Mouse (Mus musculus): ENCODE results near the gene Snai1. TPM values are rescaled to one million over a fixed set of nuclear protein-coding genes. Genes with fewer than 3 reads are reported as not detected.

Gene Snai1
- polyA plus RNA-seq, 1 experiment from 2014 or later: 14.6 TPM

DNA sequence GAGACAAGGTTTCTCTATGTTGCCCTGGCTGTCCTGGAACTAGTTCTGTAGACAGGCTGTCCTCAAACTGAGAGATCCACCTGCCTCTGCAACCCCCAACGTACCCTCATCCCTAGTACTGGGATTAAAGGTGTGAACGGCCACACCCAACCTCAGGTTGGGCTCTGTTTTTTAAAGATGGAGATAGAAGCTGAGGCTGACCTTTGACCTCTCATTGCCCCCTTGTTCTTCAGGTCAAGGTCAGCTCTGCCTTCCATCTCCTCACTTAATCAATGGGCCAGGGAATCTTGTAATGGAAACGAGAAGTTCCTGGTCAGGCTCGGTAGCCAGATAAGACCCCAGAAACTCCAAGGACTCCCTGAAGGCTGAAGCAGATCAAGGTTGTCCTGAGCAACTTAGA lies 7.5 kb upstream of the Snai1 start:
- Histone ChIP-seq H3K9ac (no peak overlapping the region), H3K4me1 (peaks cover 10% of the 10 kb centered on the region; the same call in 1 of the 2 replicates), H3K4me2 (no peak overlapping the region), H3K4me3 (replicated peaks) (no peak overlapping the region), H3K27ac (no peak overlapping the region), H3K36me3 (replicated peaks) (no peaks in the 10 kb centered on the region), H3K27me3 (peaks cover 21% of the 10 kb centered on the region; the same call in 1 of the 2 replicates), H3K9me3 (no peaks in the 10 kb centered on the region)
- no peak for ATAC-seq (ENCODE audit: low FRiP score)
- WGBS: 82% methylated on average over 4 of the region's 4 CpGs

- H3K27ac ChIP-seq: no peak overlapping the region
- H3K4me1 ChIP-seq: peaks cover 14% of the 10 kb centered on the region
- ATAC-seq (ENCODE audit: low FRiP score): no peak
- no peak overlapping the region for H3K9ac ChIP-seq
- H3K9me3 ChIP-seq: no peaks in the 10 kb centered on the region
- H3K4me2 ChIP-seq: no peak overlapping the region
- peaks cover 36% of the 10 kb centered on the region for H3K27me3 ChIP-seq
- 23% methylated on average over 13 of the region's 13 CpGs for WGBS
- no peak overlapping the region for H3K4me3 ChIP-seq (replicated peaks)
- no peaks in the 10 kb centered on the region for H3K36me3 ChIP-seq (replicated peaks)
These were observed 5.9 kb upstream of the Snai1 start for GRCm38 (mm10) chr2:167532131-167532530.

GRCm38 (mm10) chr2:167533880-167534279 lies 4.1 kb upstream of the Snai1 start:
- no peak for ATAC-seq (ENCODE audit: low FRiP score)
- H3K9ac ChIP-seq: no peak overlapping the region
- H3K4me1 ChIP-seq: peaks cover 26% of the 10 kb centered on the region
- H3K27me3 ChIP-seq: peaks cover 50% of the 10 kb centered on the region
- no peak overlapping the region for H3K4me2 ChIP-seq
- no peaks in the 10 kb centered on the region for H3K36me3 ChIP-seq (replicated peaks)
- H3K4me3 ChIP-seq (replicated peaks): no peak overlapping the region
- H3K9me3 ChIP-seq: no peaks in the 10 kb centered on the region
- no peak overlapping the region for H3K27ac ChIP-seq

DNA sequence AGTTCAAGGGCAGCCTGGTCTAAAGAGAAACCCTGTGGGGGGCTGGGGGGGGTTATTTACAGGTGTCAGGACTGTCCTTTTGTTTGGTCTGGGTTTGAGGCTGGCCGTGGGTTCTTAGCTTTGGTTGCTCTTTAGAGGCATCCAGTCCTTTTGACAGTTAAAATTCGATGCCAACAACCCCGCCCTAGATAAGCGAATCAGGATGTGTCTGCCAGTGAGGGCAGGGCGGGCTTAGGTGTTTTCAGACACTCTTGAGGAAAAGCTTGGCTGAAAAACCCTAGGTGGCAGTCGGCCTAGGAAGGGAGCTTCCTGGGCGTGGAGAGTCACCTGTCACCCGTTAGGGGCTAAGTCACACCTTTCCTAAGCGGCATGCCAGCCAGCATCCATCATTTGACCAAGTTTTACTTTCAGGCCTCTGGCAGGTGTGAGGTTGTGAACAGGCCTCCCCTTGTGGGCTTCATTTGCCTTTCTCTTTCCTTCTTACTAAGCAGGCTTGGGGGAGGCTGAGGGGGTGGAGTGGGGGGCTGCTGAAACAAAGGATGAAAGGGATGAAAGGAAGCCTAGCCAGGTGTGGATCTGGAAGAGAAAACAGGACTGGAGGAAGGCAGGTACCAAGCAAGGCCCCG lies 1.6 kb upstream of the Snai1 start:
- Histone ChIP-seq H3K27me3 (peaks cover 75% of the 10 kb centered on the region), H3K27ac (no peak overlapping the region), H3K4me2 (no peak overlapping the region), H3K9ac (no peak overlapping the region), H3K4me3 (replicated peaks) (no peak overlapping the region), H3K4me1 (peaks cover 39% of the 10 kb centered on the region), H3K9me3 (no peaks in the 10 kb centered on the region), H3K36me3 (replicated peaks) (no peaks in the 10 kb centered on the region)
- WGBS: 43% methylated on average over 10 of the region's 10 CpGs
- no peak for ATAC-seq (ENCODE audit: low FRiP score)

DNA sequence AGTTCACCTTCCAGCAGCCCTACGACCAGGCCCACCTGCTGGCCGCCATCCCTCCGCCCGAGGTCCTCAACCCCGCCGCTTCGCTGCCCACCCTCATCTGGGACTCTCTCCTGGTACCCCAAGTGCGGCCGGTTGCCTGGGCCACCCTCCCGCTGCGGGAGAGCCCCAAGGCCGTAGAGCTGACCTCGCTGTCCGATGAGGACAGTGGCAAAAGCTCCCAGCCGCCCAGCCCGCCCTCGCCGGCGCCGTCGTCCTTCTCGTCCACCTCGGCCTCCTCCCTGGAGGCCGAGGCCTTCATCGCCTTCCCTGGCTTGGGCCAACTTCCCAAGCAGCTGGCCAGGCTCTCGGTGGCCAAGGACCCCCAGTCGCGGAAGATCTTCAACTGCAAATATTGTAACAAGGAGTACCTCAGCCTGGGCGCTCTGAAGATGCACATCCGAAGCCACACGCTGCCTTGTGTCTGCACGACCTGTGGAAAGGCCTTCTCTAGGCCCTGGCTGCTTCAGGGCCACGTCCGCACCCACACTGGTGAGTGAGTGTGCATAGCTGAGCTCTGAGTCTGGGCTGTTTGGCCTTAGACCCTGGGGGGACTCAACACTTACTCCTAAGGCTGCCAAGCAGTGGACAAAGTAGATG lies 794 bp downstream of the Snai1 start:
- H3K27ac ChIP-seq: 0 out of 2 replicates have a peak overlapping the region, but pooled peaks have one; percentile 31
- H3K27me3 ChIP-seq: peaks cover 77% of the 10 kb centered on the region

GRCm38 (mm10) chr2:167539536-167540476 lies 1.8 kb downstream of the Snai1 start:
- 14% methylated on average over 14 of the region's 14 CpGs for WGBS
- no peaks in the 10 kb centered on the region for H3K36me3 ChIP-seq (replicated peaks)
- H3K27ac ChIP-seq: 0 out of 2 replicates have a peak overlapping the region, but pooled peaks have one; percentile 19
- H3K9ac ChIP-seq: peak overlapping the region; percentile 36
- peaks cover 71% of the 10 kb centered on the region for H3K27me3 ChIP-seq
- H3K9me3 ChIP-seq: no peaks in the 10 kb centered on the region
- peaks cover 59% of the 10 kb centered on the region for H3K4me1 ChIP-seq
- peak overlapping the region; percentile 46 for H3K4me3 ChIP-seq (replicated peaks)
- ATAC-seq (ENCODE audit: low FRiP score): no peak
- H3K4me2 ChIP-seq: peak overlapping the region; percentile 87

More for the DNA sequence above, 794 bp downstream of the Snai1 start:
- Histone ChIP-seq H3K36me3 (replicated peaks) (no peaks in the 10 kb centered on the region), H3K4me1 (peaks cover 59% of the 10 kb centered on the region), H3K9ac (peak overlapping the region; percentile 21), H3K4me2 (peak overlapping the region; percentile 87), H3K9me3 (no peaks in the 10 kb centered on the region), H3K4me3 (replicated peaks) (peak overlapping the region; percentile 46)
- WGBS: 25% methylated on average over 34 of the region's 34 CpGs
- no peak for ATAC-seq (ENCODE audit: low FRiP score)

GRCm38 (mm10) chr2:167540477-167541110 lies 2.6 kb downstream of the Snai1 start:
- Histone ChIP-seq H3K4me3 (replicated peaks) (peak overlapping the region; percentile 46), H3K27me3 (peaks cover 64% of the 10 kb centered on the region), H3K4me1 (peaks cover 59% of the 10 kb centered on the region), H3K9me3 (no peaks in the 10 kb centered on the region), H3K36me3 (replicated peaks) (no peaks in the 10 kb centered on the region), H3K27ac (no peak overlapping the region), H3K9ac (peak overlapping the region; percentile 36), H3K4me2 (peak overlapping the region; percentile 35)
- 7% methylated on average over 12 of the region's 12 CpGs for WGBS
- ATAC-seq (ENCODE audit: low FRiP score): no peak

DNA sequence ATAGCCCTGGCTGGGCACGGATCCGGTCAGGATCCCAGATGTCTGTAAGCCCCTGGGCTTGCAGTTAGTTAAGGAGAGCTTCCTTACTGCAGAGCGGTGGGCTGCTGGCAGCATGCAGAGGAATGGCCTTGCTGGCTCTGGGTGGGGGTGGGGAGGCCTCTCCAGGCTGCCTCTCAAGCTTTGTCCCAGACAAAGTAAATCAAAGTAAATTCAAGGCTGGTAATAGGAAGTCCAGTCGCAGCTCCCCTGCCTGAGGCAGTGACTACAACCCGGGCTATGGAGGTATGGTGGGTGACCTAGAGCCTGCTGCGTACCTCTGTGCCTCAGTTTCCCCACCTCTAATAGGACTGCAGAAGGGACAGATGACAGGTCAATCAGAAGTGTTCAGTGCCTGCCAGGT lies 3.3 kb downstream of the Snai1 start:
- H3K4me2 ChIP-seq: peak overlapping the region; percentile 35
- 6% methylated on average over 6 of the region's 6 CpGs for WGBS
- H3K27ac ChIP-seq: 0 out of 2 replicates have a peak overlapping the region, but pooled peaks have one; percentile 27
- no peak for ATAC-seq (ENCODE audit: low FRiP score)
- H3K36me3 ChIP-seq (replicated peaks): no peaks in the 10 kb centered on the region
- H3K4me1 ChIP-seq: peaks cover 59% of the 10 kb centered on the region
- H3K4me3 ChIP-seq (replicated peaks): peak overlapping the region; percentile 46; the same call in 1 of the 2 replicates
- no peak overlapping the region for H3K9ac ChIP-seq
- H3K9me3 ChIP-seq: no peaks in the 10 kb centered on the region
- H3K27me3 ChIP-seq: peaks cover 58% of the 10 kb centered on the region

GRCm38 (mm10) chr2:167541761-167542160 lies 3.8 kb downstream of the Snai1 start:
- Histone ChIP-seq H3K27me3 (peaks cover 53% of the 10 kb centered on the region), H3K4me1 (peaks cover 59% of the 10 kb centered on the region), H3K9me3 (no peaks in the 10 kb centered on the region), H3K36me3 (replicated peaks) (no peaks in the 10 kb centered on the region), H3K4me3 (replicated peaks) (no peak overlapping the region; the same call in 1 of the 2 replicates), H3K9ac (no peak overlapping the region), H3K4me2 (peak overlapping the region; percentile 13; the same call in 1 of the 2 replicates), H3K27ac (0 out of 2 replicates have a peak overlapping the region, but pooled peaks have one; percentile 38)
- 71% methylated on average over 12 of the region's 12 CpGs for WGBS
- no peak for ATAC-seq (ENCODE audit: low FRiP score)

- Histone ChIP-seq H3K36me3 (replicated peaks) (no peaks in the 10 kb centered on the region), H3K9ac (no peak overlapping the region), H3K4me2 (no peak overlapping the region), H3K4me1 (peaks cover 53% of the 10 kb centered on the region), H3K27ac (no peak overlapping the region), H3K9me3 (no peaks in the 10 kb centered on the region), H3K27me3 (peaks cover 47% of the 10 kb centered on the region), H3K4me3 (replicated peaks) (no peak overlapping the region)
- ATAC-seq (ENCODE audit: low FRiP score): no peak
- 74% methylated on average over 4 of the region's 4 CpGs for WGBS
These were observed 4.4 kb downstream of the Snai1 start for GRCm38 (mm10) chr2:167542361-167542760.

DNA sequence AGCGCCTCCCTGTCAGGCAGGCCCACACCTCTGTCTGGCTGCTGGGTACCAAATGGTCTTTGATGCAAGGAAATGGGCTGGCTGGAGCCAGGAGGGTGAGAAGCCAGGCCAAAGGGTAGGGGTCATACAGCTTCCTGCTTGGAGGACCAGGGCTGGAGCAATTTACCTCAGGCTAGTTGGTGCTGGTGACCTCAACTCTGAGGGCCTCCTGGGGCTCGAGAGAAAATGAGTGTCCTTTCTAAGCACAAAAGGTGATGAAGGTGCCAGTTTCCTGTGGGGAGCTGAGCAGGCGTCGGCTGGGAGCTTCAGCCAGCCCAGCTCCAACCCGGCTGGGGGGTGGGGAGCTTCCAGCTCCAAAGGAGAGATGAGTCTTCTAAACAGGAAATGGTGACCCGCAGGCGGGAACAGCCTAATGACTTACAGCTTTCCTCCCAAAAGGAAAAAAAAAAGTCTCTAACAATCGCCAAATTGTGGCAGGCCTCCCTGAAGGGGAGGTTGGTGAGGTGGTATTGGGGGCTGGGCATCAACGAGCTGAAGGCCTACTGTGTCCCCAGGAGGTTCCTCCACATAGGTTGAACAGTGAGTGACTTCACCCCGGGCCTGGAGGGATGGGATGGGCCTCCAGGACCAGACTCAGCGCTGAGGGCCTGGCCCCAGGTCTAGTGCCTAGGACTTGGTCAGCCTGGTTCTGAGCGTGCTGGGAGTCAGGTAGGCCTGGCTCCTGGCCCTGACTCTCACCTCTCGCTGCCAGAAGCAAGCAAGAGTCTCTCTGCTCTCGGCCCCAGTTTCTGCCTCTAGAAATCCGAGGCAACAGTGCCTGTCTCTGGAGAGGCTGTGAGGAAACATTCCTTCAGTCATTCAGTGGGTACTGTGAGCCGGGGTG lies 5.4 kb downstream of the Snai1 start:
- Histone ChIP-seq H3K27me3 (peaks cover 40% of the 10 kb centered on the region), H3K9ac (no peak overlapping the region), H3K4me3 (replicated peaks) (no peak overlapping the region), H3K9me3 (no peaks in the 10 kb centered on the region), H3K4me1 (peaks cover 44% of the 10 kb centered on the region), H3K36me3 (replicated peaks) (no peaks in the 10 kb centered on the region), H3K27ac (peak overlapping the region; percentile 62), H3K4me2 (no peak overlapping the region)
- WGBS: 30% methylated on average over 16 of the region's 16 CpGs
- no peak for ATAC-seq (ENCODE audit: low FRiP score)

Data from forebrain, embryonic 12.5 days (tissue).